In the genomic region with DNA sequence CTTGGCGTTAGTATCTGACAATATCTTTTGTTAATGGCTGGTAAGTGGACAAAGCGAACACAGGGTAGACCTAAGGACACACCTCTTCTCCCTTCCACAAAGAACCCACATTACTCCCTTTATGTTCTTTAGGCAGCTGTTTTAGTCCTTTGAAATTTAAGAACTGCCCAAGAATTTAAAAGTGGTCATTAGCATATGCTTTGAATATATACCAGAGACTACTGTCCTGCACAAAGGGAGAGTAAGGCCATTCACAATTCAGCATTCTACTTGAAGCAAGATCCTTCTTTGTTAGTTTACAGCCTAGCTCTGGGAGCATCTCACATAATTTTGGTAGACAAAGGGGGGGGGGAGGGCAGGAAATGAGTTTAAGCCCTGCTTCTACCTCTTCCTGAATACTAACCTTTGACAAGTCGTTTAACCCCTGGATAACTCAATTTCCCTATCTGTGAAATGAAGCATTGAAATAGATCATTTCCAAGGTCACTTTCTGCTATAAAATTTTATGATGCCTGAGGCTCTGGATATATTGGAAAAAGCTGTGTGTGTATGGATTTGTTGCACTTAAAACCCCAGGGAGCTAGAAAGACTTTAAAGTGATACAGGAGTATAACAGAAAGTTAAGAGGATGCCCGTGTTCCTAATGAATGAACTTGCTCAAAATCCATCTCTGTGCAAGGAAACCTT, we compare ENCODE assay signal across 16 mouse cellular contexts.
DNase-seq lines count a peak whose midpoint lies in the region; ATAC-seq and TF ChIP-seq lines count a peak whose summit lies in the region.
"Had no signal": no experiment of that assay in that cellular context is flagged by ENCODE, and none has a peak within 500 bp of the region (broad histone marks: within the 10 kb centered on the region; RNA-seq: fewer than 3 reads in every experiment).

No protein-coding gene starts in this region.

- H3K27ac ChIP-seq in liver, embryonic 12.5 days: no peak overlapping the region
- H3K27ac ChIP-seq in limb, embryonic 12.5 days: peak overlapping the region; percentile 50
- H3K27ac ChIP-seq in intestine, postnatal 0 days (ENCODE audit: low read depth, low read length): no peak overlapping the region
- H3K27ac ChIP-seq: heart, embryonic 13.5 days; hindbrain, embryonic 15.5 days had no signal

- WGBS in liver, embryonic 12.5 days (ENCODE audit: insufficient replicate concordance): 57% methylated on average over 4 of the region's 4 CpGs
- WGBS in limb, embryonic 12.5 days: 26% methylated on average over 4 of the region's 4 CpGs
- 58% methylated on average over 4 of the region's 4 CpGs for WGBS in intestine, postnatal 0 days

- ATAC-seq in liver, embryonic 12.5 days: no peak
- ATAC-seq in limb, embryonic 12.5 days (ENCODE audit: insufficient number of reproducible peaks, insufficient read depth, low FRiP score, low TSS enrichment, low read depth): no peak
- ATAC-seq in intestine, postnatal 0 days: no peak
- ATAC-seq: activated CD4-positive, CD25-positive, alpha-beta regulatory T cell, adult 4 months had no signal

- TF ChIP-seq CTCF in intestine, postnatal 0 days (IDR thresholded peaks at IDR 0.05; ENCODE audit: low read depth): no peak

- no peaks in the 10 kb centered on the region for H3K27me3 ChIP-seq in liver, embryonic 12.5 days (replicated peaks)
- 0 out of 2 replicates have a peak, but pooled peaks cover 4% of the 10 kb centered on the region for H3K27me3 ChIP-seq in limb, embryonic 12.5 days
- H3K27me3 ChIP-seq in intestine, postnatal 0 days (replicated peaks; ENCODE audit: control insufficient read depth, insufficient read depth, low read length): no peaks in the 10 kb centered on the region
- H3K27me3 ChIP-seq: heart, embryonic 13.5 days; hindbrain, embryonic 15.5 days; liver, embryonic 13.5 days had no signal

- H3K4me3 ChIP-seq in liver, embryonic 12.5 days: no peak overlapping the region
- H3K4me3 ChIP-seq in limb, embryonic 12.5 days (replicated peaks): no peak overlapping the region
- H3K4me3 ChIP-seq in intestine, postnatal 0 days (ENCODE audit: low read depth, low read length): no peak overlapping the region
- H3K4me3 ChIP-seq: heart, embryonic 13.5 days; hindbrain, embryonic 15.5 days; liver, embryonic 13.5 days had no signal

- H3K9ac ChIP-seq in liver, embryonic 12.5 days: peak overlapping the region; percentile 18; the same call in 1 of the 2 replicates
- no peak overlapping the region for H3K9ac ChIP-seq in limb, embryonic 12.5 days (replicated peaks)
- no peak overlapping the region for H3K9ac ChIP-seq in intestine, postnatal 0 days (ENCODE audit: low read depth, low read length)
- H3K9ac ChIP-seq: heart, embryonic 13.5 days; hindbrain, embryonic 15.5 days; liver, embryonic 13.5 days had no signal

- H3K9me3 ChIP-seq in liver, embryonic 12.5 days (replicated peaks): no peaks in the 10 kb centered on the region
- 0 out of 2 replicates have a peak, but pooled peaks cover 3% of the 10 kb centered on the region for H3K9me3 ChIP-seq in limb, embryonic 12.5 days
- H3K9me3 ChIP-seq in intestine, postnatal 0 days (ENCODE audit: control insufficient read depth): no peaks in the 10 kb centered on the region
- H3K9me3 ChIP-seq: G1E; heart, embryonic 13.5 days; hindbrain, embryonic 15.5 days; liver, embryonic 13.5 days had no signal

- H3K4me1 ChIP-seq in liver, embryonic 12.5 days: peaks cover 55% of the 10 kb centered on the region
- peaks cover 59% of the 10 kb centered on the region for H3K4me1 ChIP-seq in limb, embryonic 12.5 days (replicated peaks)
- no peaks in the 10 kb centered on the region for H3K4me1 ChIP-seq in intestine, postnatal 0 days (replicated peaks; ENCODE audit: control insufficient read depth, insufficient read depth, low read length)
- H3K4me1 ChIP-seq: hindbrain, embryonic 15.5 days had no signal

- peak; percentile 33 for DNase-seq in embryo, embryonic 11 days
- no peak for DNase-seq in embryo, embryonic 10.5 days (ENCODE audit: low spot score)
- no peak for DNase-seq in liver
- peak; percentile 94 for DNase-seq in ZHBTc4 (ENCODE audit: low read depth, low spot score)
- no peak for DNase-seq in thymus, postnatal 4 days
- DNase-seq: cerebellum, adult 8-10 months; gastrocnemius, postnatal 25 days; liver, embryonic 13.5 days; lung, postnatal 4 days had no signal

- no peak overlapping the region for H3K4me2 ChIP-seq in liver, embryonic 12.5 days
- H3K4me2 ChIP-seq in limb, embryonic 12.5 days: no peak overlapping the region
- H3K4me2 ChIP-seq in intestine, postnatal 0 days (replicated peaks; ENCODE audit: low read depth): no peak overlapping the region
- H3K4me2 ChIP-seq: heart, embryonic 13.5 days; hindbrain, embryonic 15.5 days; liver, embryonic 13.5 days had no signal

- H3K36me3 ChIP-seq in liver, embryonic 12.5 days: no peaks in the 10 kb centered on the region
- no peaks in the 10 kb centered on the region for H3K36me3 ChIP-seq in limb, embryonic 12.5 days
- no peaks in the 10 kb centered on the region for H3K36me3 ChIP-seq in intestine, postnatal 0 days (ENCODE audit: control insufficient read depth, insufficient read depth)
- H3K36me3 ChIP-seq: G1E; heart, embryonic 13.5 days; hindbrain, embryonic 15.5 days; liver, embryonic 13.5 days had no signal

Comparison
In these comparisons a context has a peak if more than half of its experiments do, and no peak if none do; other contexts are left out.
1. DNase-seq: peak in embryo, embryonic 11 days (single experiment) and ZHBTc4 (single experiment); none in embryo, embryonic 10.5 days (single experiment), liver (single experiment) and thymus, postnatal 4 days (single experiment).